Mouse (Mus musculus) midbrain, postnatal 0 days (tissue): Measurements from ENCODE around the gene Ptprm. TPM values are rescaled to one million over a fixed set of nuclear protein-coding genes. Genes with fewer than 3 reads are reported as not detected.
A peak's percentile ranks its signal among the peaks of the same experiment; 100 is the strongest.

Experiments
- ATAC-seq: fragments of 200-750 bp; cut with Nextera tagmentation; 2 replicates; pipeline ENCODE4 v1.8.0; 2017; ENCODE audit warnings: moderate number of reproducible peaks, mild to moderate bottlenecking, moderate TSS enrichment, moderate library complexity; ENCODE audit not compliant: low FRiP score
- DNase-seq: peaks from one replicate; pipeline ENCODE4 v3.0.0-alpha.2; 2015; ENCODE audit warnings: low spot score
- H3K27ac ChIP-seq: fragments of 300-500 bp; sonication (generic); 2 replicates; pipeline ENCODE4 v1.5.1; 2014; ENCODE audit warnings: low read depth, mild to moderate bottlenecking, low read length, mixed read lengths
- H3K27me3 ChIP-seq: fragments of 300-500 bp; sonication (generic); 2 replicates; pipeline ENCODE4 v1.6.1; 2014; ENCODE audit warnings: low read length, control low read depth, mixed read lengths; ENCODE audit not compliant: insufficient read depth
- H3K36me3 ChIP-seq: fragments of 300-500 bp; sonication (generic); 2 replicates; pipeline ENCODE4 v1.6.1; 2014; ENCODE audit warnings: low read length, control low read depth, mixed read lengths; ENCODE audit not compliant: insufficient read depth
- H3K4me1 ChIP-seq: fragments of 300-500 bp; sonication (generic); 2 replicates; pipeline ENCODE4 v1.6.1; 2014; ENCODE audit warnings: mild to moderate bottlenecking, control low read depth, antibody characterized with exemption, low read length, mixed read lengths; ENCODE audit not compliant: insufficient read depth
- H3K4me2 ChIP-seq: fragments of 300-500 bp; sonication (generic); 2 replicates; pipeline ENCODE4 v1.6.1; 2014; ENCODE audit warnings: low read depth, mild to moderate bottlenecking, low read length, mixed read lengths; ENCODE audit not compliant: poor library complexity, severe bottlenecking
- H3K4me3 ChIP-seq: fragments of 300-500 bp; sonication (generic); 2 replicates; pipeline ENCODE4 v1.5.1; 2014; ENCODE audit warnings: low read depth, mild to moderate bottlenecking, low read length, moderate library complexity
- H3K9ac ChIP-seq: fragments of 300-500 bp; sonication (generic); replicated peaks from 2 replicates; pipeline ENCODE4 v1.6.1; 2014; ENCODE audit warnings: mild to moderate bottlenecking, low read length, moderate library complexity, mixed read lengths; ENCODE audit not compliant: poor library complexity, severe bottlenecking
- H3K9me3 ChIP-seq: fragments of 300-500 bp; sonication (generic); 2 replicates; pipeline ENCODE4 v1.6.1; 2016; ENCODE audit warnings: low read length, control low read depth
- CTCF ChIP-seq: IDR thresholded peaks from 2 replicates; pipeline ENCODE4 v1.5.1; 2016; ENCODE audit warnings: antibody characterized with exemption, mild to moderate bottlenecking
- WGBS: fragments of 180-500 bp; shearing (Covaris S2); extraction: QIAGEN DNeasy Blood & Tissue Kit; methylation state at CpG from one replicate; pipeline ENCODE4 v1.1.7; 2014; 5-methylcytosine and 5-hydroxymethylcytosine counted together
- polyA plus RNA-seq: library from polyadenylated mRNA; unstranded; fragments of >200 nt; fragmentation: Nextera tagmentation; extraction: Ambion mirVana; gene quantifications from 2 replicates; pipeline ENCODE4 v1.2.1, GENCODE M21; 2015
- total RNA-seq: library from RNA; depleted of rRNA; stranded (reverse); fragments of >200 nt; gene quantifications from 2 replicates; pipeline ENCODE4 v1.2.3, GENCODE M21; 2014

The Ptprm gene
- total and polyA plus RNA-seq, 2 experiments from 2014 or later, result 18.3 to 43.5 TPM

- Histone ChIP-seq H3K9me3 (no peaks in the 10 kb centered on the region), H3K4me3 (no peak overlapping the region), H3K4me1 (no peaks in the 10 kb centered on the region), H3K36me3 (no peaks in the 10 kb centered on the region), H3K9ac (no peak overlapping the region), H3K27me3 (no peaks in the 10 kb centered on the region), H3K27ac (no peak overlapping the region), H3K4me2 (no peak overlapping the region)
- TF ChIP-seq CTCF, result no peak
- 94% methylated on average over 2 of the region's 2 CpGs for WGBS
- ATAC-seq (no peak), DNase-seq (no peak)
Measured at GRCm38 (mm10) chr17:66959815-66960214, 394.4 kb downstream of the Ptprm start.

GRCm38 (mm10) chr17:66958766-66959165 is 395.5 kb downstream of the Ptprm start:
- H3K36me3 ChIP-seq, result no peaks in the 10 kb centered on the region
- DNase-seq, result no peak

GRCm38 (mm10) chr17:66944498-66944897 is 409.8 kb downstream of the Ptprm start:
- no peak overlapping the region for H3K27ac ChIP-seq

More at GRCm38 (mm10) chr17:66958766-66959165, 395.5 kb downstream of the Ptprm start:
- 83% methylated on average over 2 of the region's 2 CpGs for WGBS
- TF ChIP-seq CTCF, result no peak
- Histone ChIP-seq H3K4me1 (no peaks in the 10 kb centered on the region), H3K4me2 (no peak overlapping the region), H3K9ac (no peak overlapping the region), H3K9me3 (no peaks in the 10 kb centered on the region), H3K4me3 (no peak overlapping the region), H3K27ac (no peak overlapping the region), H3K27me3 (no peaks in the 10 kb centered on the region)
- no peak for ATAC-seq

GRCm38 (mm10) chr17:66943539-66943938 is 410.7 kb downstream of the Ptprm start:
- no peak for ATAC-seq
- WGBS, result 87% methylated on average over 9 of the region's 9 CpGs
- no peaks in the 10 kb centered on the region for H3K9me3 ChIP-seq
- H3K4me2 ChIP-seq, result no peak overlapping the region
- no peak for TF ChIP-seq CTCF
- no peak overlapping the region for H3K4me3 ChIP-seq
- no peaks in the 10 kb centered on the region for H3K36me3 ChIP-seq
- H3K27ac ChIP-seq, result no peak overlapping the region
- no peaks in the 10 kb centered on the region for H3K27me3 ChIP-seq
- H3K4me1 ChIP-seq, result no peaks in the 10 kb centered on the region
- no peak for DNase-seq
- H3K9ac ChIP-seq, result no peak overlapping the region

More at GRCm38 (mm10) chr17:66944498-66944897, 409.8 kb downstream of the Ptprm start:
- H3K9ac ChIP-seq, result no peak overlapping the region
- peak; percentile 35 for DNase-seq
- H3K4me2 ChIP-seq, result no peak overlapping the region
- no peaks in the 10 kb centered on the region for H3K4me1 ChIP-seq
- no peak for TF ChIP-seq CTCF
- ATAC-seq, result no peak
- H3K36me3 ChIP-seq, result no peaks in the 10 kb centered on the region
- no peaks in the 10 kb centered on the region for H3K27me3 ChIP-seq
- no peaks in the 10 kb centered on the region for H3K9me3 ChIP-seq
- 79% methylated on average over 4 of the region's 4 CpGs for WGBS
- H3K4me3 ChIP-seq, result no peak overlapping the region

GRCm38 (mm10) chr17:66925611-66926010 is 428.6 kb downstream of the Ptprm start:
- WGBS, result 91% methylated on average over 5 of the region's 5 CpGs
- ATAC-seq (no peak), DNase-seq (no peak)
- no peaks in the 10 kb centered on the region for H3K9me3 ChIP-seq
- H3K27me3 ChIP-seq, result no peaks in the 10 kb centered on the region
- H3K4me1 ChIP-seq, result no peaks in the 10 kb centered on the region
- no peak for TF ChIP-seq CTCF
- no peak overlapping the region for H3K4me2 ChIP-seq
- no peak overlapping the region for H3K27ac ChIP-seq
- H3K4me3 ChIP-seq, result no peak overlapping the region
- no peak overlapping the region for H3K9ac ChIP-seq
- H3K36me3 ChIP-seq, result no peaks in the 10 kb centered on the region

- no peak overlapping the region for H3K4me3 ChIP-seq
- 28% methylated on average over 6 of the region's 6 CpGs for WGBS
- H3K4me2 ChIP-seq, result no peak overlapping the region
- H3K9me3 ChIP-seq, result no peaks in the 10 kb centered on the region
- ATAC-seq (no peak), DNase-seq (no peak)
- no peak overlapping the region for H3K9ac ChIP-seq
- H3K36me3 ChIP-seq, result no peaks in the 10 kb centered on the region
- TF ChIP-seq CTCF, result no peak
- H3K27ac ChIP-seq, result no peak overlapping the region
- no peaks in the 10 kb centered on the region for H3K4me1 ChIP-seq
- no peaks in the 10 kb centered on the region for H3K27me3 ChIP-seq
Measured at GRCm38 (mm10) chr17:66914696-66915095, 439.6 kb downstream of the Ptprm start.
